Mouse (Mus musculus): ENCODE data around the gene Ctr9. TPM values are rescaled to one million over a fixed set of nuclear protein-coding genes. Genes with fewer than 3 reads are reported as not detected.

The Ctr9 gene
- polyA plus RNA-seq, 1 experiment, result 41.9 TPM

GRCm38 (mm10) chr7:111083733-111084120, 55.0 kb downstream of the Ctr9 start:
- Histone ChIP-seq H3K4me1 (ENCODE audit: control insufficient read depth, insufficient read depth, low read length) (no peaks in the 10 kb centered on the region), H3K4me3 (ENCODE audit: insufficient read depth, low read length) (peak overlapping the region; percentile 71), H3K27ac (ENCODE audit: insufficient read depth, low read length) (peak overlapping the region; percentile 87)
- TF ChIP-seq POLR2A (IDR thresholded peaks at IDR 0.05; ENCODE audit: low read depth, low read length), result no peak
- no peak for TF ChIP-seq CTCF (IDR thresholded peaks at IDR 0.05; ENCODE audit: borderline replicate concordance, insufficient read depth, low read length)

GRCm38 (mm10) chr7:111084443-111084842, 55.7 kb downstream of the Ctr9 start:
- Histone ChIP-seq H3K27ac (ENCODE audit: insufficient read depth, low read length) (no peak overlapping the region), H3K4me1 (ENCODE audit: control insufficient read depth, insufficient read depth, low read length) (no peaks in the 10 kb centered on the region), H3K4me3 (ENCODE audit: insufficient read depth, low read length) (no peak overlapping the region)
- TF ChIP-seq CTCF (IDR thresholded peaks at IDR 0.05; ENCODE audit: borderline replicate concordance, insufficient read depth, low read length), result no peak
- no peak for TF ChIP-seq POLR2A (IDR thresholded peaks at IDR 0.05; ENCODE audit: low read depth, low read length)

GRCm38 (mm10) chr7:111085153-111085552, 56.4 kb downstream of the Ctr9 start:
- Histone ChIP-seq H3K27ac (ENCODE audit: insufficient read depth, low read length) (no peak overlapping the region), H3K4me1 (ENCODE audit: control insufficient read depth, insufficient read depth, low read length) (no peaks in the 10 kb centered on the region), H3K4me3 (ENCODE audit: insufficient read depth, low read length) (no peak overlapping the region)
- TF ChIP-seq POLR2A (IDR thresholded peaks at IDR 0.05; ENCODE audit: low read depth, low read length) (no peak), CTCF (IDR thresholded peaks at IDR 0.05; ENCODE audit: borderline replicate concordance, insufficient read depth, low read length) (no peak)

DNA sequence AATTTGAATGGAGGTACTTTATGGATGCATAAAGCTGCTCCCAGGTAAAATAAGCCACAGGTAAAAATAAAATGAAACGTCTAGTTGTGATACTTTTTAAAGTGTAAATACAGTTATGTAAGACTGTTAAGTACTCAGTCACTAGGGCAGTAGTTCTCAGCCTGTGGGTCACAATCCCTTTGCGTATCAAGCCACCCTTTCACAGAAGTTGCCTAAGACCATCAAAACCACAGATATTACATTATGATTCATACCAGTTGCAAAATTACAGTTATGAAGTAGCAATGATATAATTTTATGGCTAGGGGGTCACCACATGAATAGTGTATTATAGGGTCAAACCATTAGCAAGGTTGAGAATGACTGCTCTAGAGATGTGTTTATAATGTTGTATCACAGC, 66.4 kb downstream of the Ctr9 start:
- H3K4me1 ChIP-seq (ENCODE audit: control insufficient read depth, insufficient read depth, low read length), result no peaks in the 10 kb centered on the region
- no peak overlapping the region for H3K27ac ChIP-seq (ENCODE audit: insufficient read depth, low read length)
- H3K4me3 ChIP-seq (ENCODE audit: insufficient read depth, low read length), result no peak overlapping the region
- TF ChIP-seq POLR2A (IDR thresholded peaks at IDR 0.05; ENCODE audit: low read depth, low read length) (no peak), CTCF (IDR thresholded peaks at IDR 0.05; ENCODE audit: borderline replicate concordance, insufficient read depth, low read length) (no peak)

DNA sequence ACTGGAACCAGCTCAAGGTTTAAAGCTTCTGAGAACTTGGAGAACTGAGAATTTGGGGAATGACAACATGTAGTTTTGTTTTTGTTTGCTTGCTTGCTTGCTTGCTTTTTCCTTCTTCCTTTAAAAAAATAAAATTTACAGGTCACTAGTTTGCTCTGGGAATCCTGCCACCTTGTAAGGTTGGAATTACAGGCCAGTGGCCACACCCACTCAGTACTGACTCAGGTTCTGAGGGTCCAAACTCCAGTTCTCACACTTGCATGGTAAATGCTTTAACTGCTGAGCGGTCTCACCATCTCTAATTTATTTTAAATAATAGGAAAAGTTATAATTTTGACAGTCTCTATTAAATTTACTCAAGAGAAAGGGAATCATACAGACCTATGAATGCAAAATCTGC, 69.4 kb downstream of the Ctr9 start:
- TF ChIP-seq CTCF (IDR thresholded peaks at IDR 0.05; ENCODE audit: borderline replicate concordance, insufficient read depth, low read length), result no peak
- no peak for TF ChIP-seq POLR2A (IDR thresholded peaks at IDR 0.05; ENCODE audit: low read depth, low read length)
- no peaks in the 10 kb centered on the region for H3K4me1 ChIP-seq (ENCODE audit: control insufficient read depth, insufficient read depth, low read length)
- H3K27ac ChIP-seq (ENCODE audit: insufficient read depth, low read length), result no peak overlapping the region
- no peak overlapping the region for H3K4me3 ChIP-seq (ENCODE audit: insufficient read depth, low read length)

Other genes with a start within 250 kb of the Ctr9 start
- gene Rnf141, start 184.5 kb upstream of the Ctr9 start, polyA plus RNA-seq (2011; ENCODE audit: insufficient read length, low read depth, missing spikeins), result 36.1 and 41.2 TPM in 2 replicates
- gene Lyve1, start 165.7 kb upstream of the Ctr9 start, polyA plus RNA-seq (2011; ENCODE audit: insufficient read length, low read depth, missing spikeins), result not detected in 2 replicates
- 6.4 and 12.0 TPM in 2 replicates for gene Mrvi1, start 46.5 kb upstream of the Ctr9 start, polyA plus RNA-seq (2011; ENCODE audit: insufficient read length, low read depth, missing spikeins)
- gene Eif4g2, start 54.1 kb downstream of the Ctr9 start, polyA plus RNA-seq (2011; ENCODE audit: insufficient read length, low read depth, missing spikeins), result 1,344 and 1,778 TPM in 2 replicates

Data from embryonic fibroblast, embryonic 13.5 days (primary cell).